Mouse (Mus musculus) left cerebral cortex, adult 18-20 months (tissue): ENCODE measurements at regions not wholly inside any gene's neighbourhood (a gene's known extent, or its start where the extent isn't known, plus 50 kb on each side); places are given as distances from the start of the nearest gene placed in this dataset.

Experiments
- DNase-seq, 2 experiments: peaks; one replicate each; pipeline ENCODE4 v3.0.0; 2021 to 2022; ENCODE audit warnings: low spot score in 2 of 2, mixed read lengths in 1 of 2

DNA sequence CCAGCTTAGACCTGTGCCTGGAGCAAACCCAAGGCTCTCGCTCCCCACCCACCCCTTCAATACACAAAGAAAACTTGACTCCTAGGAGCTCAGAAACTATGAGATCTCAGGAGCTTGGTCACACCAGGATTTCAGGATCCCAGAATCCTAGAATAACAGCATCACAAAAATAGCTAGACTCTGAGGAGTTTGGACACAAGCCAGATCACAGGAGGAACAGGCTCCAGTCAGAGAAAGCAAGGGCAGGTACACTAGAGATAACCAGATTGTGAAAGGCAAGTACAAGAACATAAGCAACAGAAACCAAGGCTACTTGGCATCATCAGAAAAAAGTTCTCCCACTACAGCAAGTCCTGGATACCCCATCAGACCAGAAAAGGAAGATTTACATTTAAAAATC lies 221.5 kb downstream of the Epha7 start:
- DNase-seq, result no peak

DNA sequence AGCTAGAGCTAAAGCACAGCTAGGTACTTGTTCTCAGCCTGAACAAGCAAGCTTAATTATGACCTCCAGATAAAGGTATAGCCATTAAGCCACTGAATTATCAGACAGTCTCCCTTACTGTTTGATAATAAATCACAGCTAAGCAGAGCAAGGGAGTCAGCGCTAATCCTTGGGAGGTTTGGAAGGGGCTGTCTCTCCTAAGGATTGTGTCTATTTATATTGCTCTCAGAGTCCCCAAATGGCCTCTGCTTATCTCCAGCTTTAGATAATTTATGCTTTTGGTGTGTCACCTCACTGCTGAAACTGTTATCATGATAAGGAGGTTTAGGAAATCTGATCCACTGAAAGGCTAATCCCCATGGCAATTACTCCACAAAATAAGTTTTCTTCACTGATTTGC lies 227.1 kb downstream of the Epha7 start:
- DNase-seq, result no peak

DNA sequence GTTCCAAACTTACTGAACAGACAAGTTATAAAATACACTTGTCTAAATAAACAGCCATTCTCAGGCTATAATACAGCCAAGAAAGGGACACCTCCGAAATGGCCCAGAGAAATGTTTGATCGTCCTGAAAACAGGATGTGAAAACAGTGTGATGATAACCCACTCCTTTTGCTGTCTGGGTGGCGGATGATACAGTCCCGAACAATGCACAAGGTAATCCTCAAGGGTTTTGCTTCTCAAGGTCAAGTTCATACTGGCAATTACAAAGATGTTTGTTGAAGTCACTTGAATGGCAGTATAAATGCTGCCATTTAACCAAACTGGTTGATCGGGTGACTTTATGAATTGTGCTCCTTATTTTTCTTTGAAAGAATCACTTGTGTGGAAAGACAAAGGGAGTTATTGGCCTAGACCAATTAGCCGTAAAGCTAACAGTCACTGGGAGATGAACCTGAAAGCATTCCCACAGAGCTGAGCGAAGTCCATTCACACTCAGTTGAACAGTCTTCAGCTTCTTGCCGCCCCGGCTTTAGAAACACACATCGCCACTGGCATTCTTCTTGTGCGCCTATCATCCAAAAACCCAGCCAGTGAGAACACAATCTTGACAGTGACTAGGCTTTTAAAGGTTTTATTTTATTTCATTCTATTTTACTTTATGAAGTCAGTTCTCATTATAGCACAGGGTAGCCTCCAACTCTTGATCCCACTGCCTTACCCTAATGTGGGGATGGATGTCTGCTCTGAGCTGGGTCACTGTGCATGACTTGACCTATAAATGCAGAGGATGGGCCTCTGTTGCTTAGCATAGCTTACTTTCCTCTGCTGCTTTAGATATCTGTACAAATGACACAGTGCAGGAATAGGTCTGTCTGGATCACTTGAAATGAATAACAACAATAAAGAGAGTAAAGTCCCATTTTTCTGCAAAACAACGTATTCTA lies 256.0 kb downstream of the Epha7 start:
- no peak for DNase-seq

DNA sequence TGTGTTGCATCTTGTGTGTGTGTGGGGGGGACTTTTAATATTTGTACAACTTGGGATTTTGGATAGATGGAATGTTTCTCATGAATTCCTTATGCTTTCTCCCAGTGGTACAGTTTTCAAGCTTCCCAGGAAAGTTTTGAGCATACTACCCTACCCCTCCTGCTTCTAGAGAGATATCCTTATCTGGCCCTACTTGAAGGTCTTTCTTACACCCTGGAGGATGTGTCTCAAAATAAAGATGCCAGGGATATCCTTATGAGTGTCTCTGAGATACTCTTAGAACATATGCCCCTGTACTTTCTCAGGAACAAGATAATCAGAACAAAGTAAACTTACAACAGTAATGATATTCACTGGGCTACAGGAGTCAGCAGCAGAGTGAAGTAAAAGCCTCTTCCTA lies 261.3 kb downstream of the Epha7 start:
- DNase-seq, result no peak

DNA sequence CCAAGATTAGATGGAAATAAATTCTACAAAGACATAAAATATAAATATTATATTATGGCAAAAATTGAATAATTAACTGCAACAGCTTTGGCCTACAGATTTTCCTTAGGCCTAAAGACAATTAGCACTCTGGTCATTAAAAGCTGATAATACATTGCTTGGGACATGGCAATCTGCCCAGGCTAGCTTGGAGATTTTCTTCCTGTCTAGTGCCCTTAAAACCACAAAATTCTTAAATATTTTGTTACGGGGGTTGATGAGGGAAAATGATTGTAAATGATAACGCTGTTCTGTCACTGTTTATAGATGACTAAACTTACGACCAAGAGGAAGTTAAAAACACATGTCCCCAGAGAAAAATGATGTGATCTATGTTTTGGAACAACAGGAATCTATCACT lies 261.9 kb downstream of the Epha7 start:
- no peak for DNase-seq

DNA sequence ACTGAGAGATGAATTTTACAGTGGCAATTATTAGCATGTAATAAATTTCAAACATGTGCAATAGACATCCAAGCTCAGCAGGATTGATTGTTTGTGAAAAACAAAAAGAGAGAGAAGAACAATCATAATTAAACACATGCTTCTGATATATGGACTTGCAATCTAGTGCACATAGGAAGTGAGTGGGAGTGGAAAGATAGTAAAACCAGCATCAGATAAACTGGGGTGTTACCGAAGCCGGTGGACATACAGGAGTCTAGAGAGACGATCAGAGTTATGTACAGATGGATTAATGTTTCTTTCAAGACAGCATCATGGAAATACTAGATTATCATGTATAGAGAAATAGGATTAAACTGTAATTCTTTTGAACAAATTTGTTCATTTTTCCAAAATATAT lies 263.8 kb downstream of the Epha7 start:
- no peak for DNase-seq

DNA sequence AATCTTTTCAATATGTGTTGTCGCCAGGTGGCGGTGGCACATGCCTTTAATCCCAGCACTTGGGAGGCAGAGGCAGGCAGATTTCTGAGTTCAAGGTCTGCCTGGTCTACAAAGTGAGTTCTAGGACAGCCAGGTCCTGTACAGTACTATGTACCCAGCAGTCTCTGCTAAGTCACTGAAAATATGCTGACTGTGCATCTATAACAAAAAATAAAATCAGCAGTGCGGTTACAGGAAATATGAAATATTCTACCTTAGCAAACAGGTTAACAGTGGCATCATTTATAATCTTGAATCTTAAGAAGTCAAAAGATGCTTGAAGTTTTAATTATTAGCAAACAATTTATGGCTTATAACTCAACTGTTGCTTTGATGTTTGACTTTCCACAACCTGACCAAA lies 265.5 kb downstream of the Epha7 start:
- no peak for DNase-seq

DNA sequence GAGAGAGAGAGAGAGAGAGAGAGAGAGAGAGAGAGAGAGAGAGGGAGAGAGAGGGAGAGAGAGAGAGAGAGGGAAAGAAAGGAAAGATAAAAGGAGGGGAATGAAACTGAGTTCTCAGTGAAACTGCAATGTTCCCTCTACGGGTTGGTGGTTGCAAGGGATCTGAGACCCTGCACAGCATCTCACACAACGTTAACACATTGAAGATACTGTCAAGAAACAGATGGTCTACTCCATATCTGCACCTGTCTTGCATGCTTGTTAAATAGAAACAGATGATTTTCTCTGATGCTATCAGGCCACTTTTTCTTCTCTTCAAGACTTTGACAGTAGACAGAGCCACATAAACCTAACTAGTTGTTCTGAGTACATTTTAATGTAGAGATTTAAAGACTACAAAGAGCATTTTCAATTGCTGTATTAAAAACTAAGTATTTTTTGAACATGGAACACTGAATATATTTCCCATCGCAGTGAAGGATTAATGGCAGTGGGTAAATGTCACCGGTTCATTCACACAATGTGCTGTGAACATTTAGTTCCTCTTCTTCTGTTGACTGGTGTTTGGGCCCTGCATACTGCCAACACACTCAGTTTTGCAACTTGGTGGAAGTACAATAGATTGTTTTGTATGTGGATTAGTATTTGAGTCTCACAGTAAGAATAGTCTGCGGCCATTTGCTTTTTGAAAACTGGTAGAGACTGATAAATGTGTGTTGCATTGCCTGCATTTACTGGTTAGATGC lies 270.8 kb downstream of the Epha7 start:
- DNase-seq, result no peak

DNA sequence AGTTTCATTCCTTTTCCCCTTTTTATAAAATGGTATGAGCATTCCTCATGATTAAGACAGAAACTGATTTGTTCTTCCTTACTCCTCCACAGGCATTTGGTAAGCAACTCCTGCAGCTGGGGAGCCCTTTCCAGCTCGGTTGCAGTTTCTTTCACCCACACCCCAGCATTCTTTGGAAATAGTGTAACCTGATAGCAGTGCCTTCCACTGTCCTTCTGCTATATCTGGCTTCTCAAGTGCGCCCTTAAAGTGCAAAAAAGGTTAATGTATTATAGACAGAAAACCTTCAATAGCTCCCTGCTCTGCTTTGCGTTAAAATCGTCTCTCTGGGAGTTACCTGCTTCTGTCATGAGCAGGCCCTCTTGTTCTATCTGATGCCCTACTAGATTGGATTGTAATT lies 278.0 kb downstream of the Epha7 start:
- no peak for DNase-seq

DNA sequence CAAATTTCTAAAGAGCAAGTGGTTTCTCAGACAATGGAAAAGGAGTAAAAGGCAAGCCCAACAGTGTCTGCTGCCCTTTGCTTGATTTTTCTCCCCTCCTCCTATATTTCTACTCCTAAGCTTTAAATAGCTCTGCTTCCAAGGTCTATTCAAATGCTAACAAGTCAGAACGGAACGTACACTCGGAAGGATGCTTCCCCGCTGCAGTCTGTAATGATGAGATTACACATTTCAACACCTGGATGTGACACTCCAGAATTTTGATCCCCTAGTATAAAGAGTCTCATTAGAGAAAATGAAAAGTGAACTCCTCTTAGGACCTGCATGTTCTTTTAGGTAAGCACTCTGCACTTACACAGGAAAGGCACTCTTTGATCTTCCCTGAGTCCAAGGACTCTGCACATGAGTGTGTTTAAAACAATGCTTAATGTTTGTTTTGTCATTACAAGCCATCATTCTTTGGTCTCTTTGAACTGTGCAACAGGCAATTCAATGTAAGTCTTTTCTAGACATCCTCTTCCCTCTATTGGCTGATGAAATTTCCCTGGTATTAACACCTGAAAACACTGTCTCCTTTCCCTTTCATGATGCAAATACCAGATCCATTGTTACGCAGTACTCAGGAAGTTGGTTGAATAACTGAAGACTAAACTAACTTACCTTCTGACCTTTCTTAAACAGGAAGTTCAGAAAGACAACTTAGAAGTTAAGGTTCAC lies 278.7 kb downstream of the Epha7 start:
- DNase-seq, result no peak

DNA sequence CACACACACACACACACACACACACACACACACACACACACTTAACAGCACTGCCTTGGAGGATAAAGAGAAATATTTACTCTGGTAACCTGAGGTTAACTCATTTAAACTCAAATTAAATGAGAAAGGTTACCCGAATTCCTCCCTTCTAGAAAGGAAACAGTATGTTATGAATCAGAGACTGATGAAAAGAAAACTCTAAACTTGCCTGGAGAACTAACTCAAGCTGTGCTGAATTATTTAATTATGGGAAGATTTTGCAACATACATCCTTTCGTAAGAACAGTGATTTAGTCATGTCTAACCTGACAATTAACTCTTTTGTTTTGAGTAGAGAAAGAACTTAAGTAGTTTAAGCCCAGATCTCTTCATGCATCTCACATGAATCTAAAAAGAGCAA lies 289.4 kb downstream of the Epha7 start:
- no peak for DNase-seq

DNA sequence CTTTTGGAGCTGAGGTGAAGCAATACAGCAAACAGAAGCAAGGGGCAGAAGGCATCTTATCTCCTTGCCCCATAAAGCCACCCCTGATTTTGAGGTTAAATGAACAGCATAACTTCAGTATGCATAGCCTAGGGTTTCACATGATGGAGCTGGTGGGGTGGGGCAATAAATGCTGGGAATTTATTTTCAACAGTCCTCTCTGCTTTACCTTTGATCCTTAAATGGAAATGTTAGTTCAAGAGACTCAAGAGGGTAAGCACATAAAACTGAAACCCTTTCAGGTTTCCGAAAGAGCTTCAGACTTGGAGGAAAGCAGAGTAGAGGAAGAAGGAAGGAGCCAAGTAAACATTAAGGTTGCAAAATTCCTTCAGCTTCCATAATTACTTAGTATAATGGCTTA lies 290.5 kb downstream of the Epha7 start:
- no peak for DNase-seq

DNA sequence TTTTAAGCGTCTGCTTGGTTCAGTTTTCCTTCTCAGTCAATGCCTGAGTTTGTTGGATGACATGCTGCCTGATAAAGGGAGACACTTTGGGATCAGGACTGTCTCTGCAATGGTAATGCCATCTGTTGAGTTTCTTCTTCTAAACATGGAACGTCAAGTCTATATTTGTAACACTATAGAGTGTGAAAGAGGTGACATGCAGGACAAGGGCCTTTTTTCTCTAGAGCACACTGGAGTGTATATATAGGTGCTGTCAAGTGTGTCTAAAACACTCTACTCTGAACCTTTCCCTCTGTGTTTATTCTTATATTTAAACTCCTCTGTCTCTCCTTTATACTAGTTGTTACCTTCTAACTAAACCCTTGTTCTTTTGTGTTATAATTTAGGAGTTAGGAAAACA lies 299.6 kb downstream of the Epha7 start:
- no peak for DNase-seq

DNA sequence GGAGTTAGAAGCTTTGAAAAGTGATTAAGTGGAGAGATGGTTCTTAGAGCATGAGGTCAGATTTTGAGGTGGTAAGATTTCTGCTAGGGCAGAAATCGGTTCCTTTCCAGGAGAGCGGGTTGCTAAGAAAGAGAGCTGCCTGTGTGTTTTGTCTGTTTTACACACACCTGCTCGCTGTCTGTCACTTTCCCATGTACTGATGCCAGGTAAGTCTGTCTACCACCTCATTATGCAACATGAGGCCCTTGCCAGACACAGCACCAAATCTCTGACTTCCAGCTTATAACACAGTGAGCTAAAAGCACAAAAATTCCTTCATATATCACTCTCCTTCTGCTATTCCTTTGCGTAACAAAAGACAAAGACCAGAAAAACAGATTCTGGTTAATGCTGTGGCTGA lies 304.1 kb downstream of the Epha7 start:
- DNase-seq, result no peak

DNA sequence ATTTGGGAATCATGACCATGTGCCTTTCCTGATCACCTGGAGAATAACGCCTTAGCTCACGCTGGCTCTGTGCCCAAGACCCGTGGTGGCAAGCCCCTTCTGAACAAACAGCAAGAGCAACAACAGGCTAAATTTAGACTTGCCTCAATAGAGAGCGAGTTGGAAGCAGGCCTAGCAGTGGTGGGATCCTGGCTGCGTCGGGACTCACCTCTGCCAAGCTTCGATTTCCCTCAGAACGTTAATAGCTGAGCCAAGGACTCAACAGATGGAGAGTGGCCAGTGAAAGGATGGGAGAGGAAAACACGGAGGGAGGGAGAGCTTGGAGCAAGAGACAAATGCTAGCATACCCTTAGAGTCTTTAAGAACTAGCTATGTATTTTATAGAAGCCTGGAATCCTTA lies 305.0 kb downstream of the Epha7 start:
- peak in 1 of 2 experiments; percentile 30 for DNase-seq

DNA sequence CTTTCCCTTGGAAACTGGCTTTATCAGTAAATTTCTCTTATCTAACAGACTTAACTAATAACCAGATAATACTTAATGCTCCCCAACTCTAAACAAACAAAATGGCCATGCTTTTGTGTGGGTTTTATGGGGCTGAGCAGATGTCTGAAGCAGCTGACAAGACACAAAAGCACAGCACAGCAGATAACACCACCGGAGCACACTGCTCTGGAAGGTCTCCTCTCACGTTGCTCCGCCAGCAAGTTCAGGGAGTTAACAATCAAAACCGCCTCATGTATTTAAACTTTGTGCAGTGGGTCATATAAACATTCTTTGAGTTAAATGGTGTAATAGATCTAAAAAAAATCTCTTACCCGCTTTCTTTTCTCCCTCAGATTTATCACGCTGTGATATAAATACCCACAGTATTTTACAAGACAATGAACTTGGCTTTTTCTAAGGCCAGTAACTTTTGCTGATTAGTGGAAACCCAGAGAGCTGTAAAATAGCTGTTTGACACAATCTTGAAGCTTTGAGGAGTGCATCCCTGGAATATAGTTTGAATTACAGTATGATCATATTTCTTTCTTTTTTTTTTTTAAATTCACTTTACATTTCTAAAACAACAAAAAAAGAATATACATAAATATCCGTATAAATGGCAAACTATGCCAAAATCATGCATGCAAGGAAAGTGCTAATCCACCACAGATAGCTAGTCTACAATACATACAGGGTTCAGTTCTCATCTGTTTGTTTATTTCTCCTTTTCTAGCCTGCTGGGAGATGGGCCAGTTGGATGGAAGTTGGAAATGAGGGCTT lies 305.9 kb downstream of the Epha7 start:
- no peak for DNase-seq

DNA sequence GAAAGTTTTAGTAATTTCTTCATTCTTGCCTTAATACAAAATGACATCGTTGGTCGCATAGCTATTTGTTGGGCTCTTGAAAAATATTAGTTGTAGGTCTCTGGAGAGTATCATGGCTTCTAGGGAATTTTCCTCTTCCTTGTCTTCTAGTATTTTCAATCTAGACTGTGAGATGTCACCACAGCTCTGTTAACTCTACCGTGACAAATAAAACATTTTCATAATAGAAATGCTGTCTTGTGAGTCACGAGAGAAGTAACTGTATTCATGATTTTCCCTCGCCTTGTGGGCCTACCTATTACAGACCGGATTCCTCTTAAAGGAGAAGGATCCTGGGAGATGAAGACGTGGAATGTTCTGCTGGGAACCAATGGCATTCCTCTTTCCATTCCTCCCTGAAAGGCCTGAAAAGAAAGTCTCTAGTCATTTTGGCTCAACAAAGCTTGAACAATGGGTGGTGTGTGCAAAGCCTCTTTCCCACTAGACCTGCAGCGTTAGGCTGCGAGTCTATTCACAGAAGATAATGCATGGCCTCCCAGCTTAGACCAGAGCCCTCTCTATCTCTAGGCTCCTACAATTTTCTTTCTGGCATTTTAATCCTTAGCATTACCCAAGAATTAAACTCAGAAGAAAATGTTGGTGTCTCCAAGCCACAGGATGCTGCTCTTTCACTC lies 306.7 kb downstream of the Epha7 start:
- no peak for DNase-seq

DNA sequence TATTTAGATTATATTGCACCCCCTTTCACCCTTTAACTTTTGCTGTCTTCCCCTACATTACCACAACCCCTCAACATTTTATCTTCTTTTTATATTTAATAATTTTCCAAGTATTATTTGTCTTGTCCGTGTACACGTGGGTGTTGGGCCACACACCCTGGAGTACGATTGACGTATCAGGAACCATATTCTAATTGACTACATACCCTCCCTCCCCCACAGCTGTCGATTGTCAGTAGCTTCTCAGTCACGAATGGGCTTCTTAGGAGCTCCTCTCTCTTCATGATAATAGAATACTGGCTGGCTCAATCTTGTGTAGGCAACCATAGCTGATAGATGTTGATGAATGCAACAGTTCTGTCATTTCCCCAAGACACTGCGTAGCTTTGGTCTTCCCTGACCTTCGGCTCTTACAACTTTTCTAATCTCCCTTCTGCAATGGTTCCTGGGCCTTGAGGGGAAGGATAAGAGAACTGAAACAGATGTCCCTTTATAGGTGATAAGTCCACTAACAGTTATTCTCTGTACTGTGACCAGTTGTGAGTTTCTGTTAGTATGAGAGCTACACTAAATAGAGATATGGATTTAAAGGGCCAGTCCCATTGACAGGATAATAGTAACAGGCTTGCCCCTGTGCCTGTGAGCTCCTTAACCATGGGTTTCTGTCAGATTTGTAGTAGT lies 310.9 kb downstream of the Epha7 start:
- DNase-seq, result no peak

DNA sequence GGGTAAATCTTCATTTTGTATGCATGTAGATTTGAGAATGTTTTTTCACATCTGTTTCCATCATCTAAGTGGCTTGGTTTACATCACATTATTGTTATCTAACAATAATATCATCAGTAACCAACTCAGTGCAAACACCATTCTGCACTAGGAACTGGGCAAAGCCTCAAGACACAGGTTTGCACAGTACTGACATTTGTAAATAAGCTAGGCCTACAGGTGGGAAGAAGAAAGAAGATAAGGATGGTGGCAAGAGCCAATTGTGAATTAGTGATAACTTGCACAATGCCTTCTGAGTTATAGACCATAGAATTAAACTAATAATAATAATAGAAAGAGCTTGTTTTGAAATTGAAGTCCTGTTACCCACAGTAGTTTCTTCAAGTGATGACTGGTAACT lies 317.6 kb downstream of the Epha7 start:
- no peak for DNase-seq
